Mouse (Mus musculus) layer of hippocampus, postnatal 36 days (tissue): ENCODE measurements around the gene Sdk2. TPM values are rescaled to one million over a fixed set of nuclear protein-coding genes. Genes with fewer than 3 reads are reported as not detected.

Experiments used
- DNase-seq, 2 experiments: peaks; one replicate each; pipeline ENCODE4 v3.0.0; 2022
- total RNA-seq, 2 experiments: library from RNA; stranded (reverse); gene quantifications; 2 replicates each; pipeline ENCODE4 v1.2.3; 2021

Gene Sdk2
- 10 to 100 TPM; 19.8 to 25.9 TPM for total RNA-seq

DNA sequence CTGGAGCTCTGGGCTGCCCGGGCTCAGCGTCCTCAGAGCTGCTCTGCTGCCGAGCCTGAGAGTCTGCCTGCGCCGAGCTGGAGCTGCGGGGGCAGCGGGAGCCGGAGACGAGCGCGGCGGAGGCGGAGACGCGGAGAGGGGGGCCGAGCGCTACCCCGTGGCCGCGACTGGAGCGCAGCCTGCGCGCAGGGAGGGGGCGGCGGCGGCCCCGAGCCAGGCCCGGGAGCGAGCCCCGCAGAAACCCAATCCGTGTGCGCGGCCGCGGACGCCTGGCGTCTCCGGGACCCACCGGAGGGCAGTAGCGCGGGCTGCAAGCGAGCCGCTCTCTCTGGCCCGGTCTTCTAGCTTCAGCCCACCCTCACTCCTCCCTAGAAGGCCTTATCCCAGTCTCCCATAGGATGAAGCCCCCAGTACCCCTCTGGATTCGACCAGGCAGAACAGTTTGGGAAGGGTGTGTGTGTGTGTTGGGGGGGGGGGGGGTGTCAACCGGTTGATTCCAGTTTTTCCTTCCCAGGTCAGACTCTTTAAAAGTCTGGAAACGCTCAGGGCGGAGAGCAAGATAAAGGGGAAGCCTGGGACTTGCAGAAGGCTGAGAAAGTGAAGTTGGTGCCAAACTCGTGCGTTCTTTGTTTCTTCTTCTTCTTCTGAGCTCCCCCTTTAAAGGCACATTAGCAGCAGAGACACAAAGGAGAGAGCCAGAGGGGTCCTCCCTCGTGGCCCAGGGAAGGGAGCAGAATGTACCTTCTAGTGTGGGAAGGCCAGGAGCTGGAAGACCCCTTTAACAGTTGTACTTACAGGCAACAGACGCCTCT lies at the start of gene Sdk2:
Gene Sdk2 (minus strand): TSS at position 96 of the 812 bp plus-strand sequence.
- peak; percentile 79 to 82 for DNase-seq

DNA sequence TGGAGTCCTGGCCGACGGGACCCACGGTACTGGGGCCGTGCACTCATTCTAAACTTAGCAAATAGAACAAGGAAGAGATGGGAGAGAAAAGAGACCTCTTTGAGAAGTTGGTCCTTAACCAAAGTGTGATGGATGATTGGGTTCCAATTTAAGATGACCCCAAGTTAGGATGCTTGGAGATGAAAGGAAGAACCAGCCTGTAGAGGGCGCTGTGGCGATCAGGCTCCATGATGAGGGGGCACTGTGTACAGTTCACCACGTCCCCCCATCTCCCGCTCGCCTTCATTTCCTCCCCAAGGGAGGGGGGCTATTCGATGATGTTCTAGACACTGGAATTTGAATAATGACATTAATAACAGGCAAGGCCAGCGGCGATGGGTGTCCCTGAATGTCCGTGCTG lies 48.2 kb upstream of the Sdk2 start:
- DNase-seq, result no peak

- DNase-seq, result no peak
These were observed 47.8 kb upstream of the Sdk2 start for GRCm38 (mm10) chr11:114114674-114115073.

DNA sequence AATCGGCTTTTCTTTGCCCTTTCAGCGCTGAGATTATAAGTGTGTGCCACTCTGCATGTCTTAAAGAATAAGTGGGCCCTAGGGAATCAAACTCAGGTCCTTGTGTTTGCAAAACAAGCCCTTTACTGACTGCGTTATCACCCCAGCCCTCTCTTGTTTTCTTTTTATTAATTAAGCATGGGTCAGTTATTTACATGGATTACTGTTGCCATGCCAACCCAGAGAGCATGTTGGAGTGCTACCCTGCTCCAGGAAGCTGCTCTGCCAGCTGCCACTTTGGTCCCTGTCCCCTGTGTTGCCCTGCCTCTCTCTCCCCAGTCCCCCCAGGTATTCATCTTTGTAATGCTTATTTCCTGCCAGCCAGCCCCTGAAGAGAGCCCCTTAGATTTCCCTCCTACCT lies 44.0 kb upstream of the Sdk2 start:
- DNase-seq, result no peak

- DNase-seq, result no peak
These were observed 26.8 kb upstream of the Sdk2 start for GRCm38 (mm10) chr11:114093636-114094035.

GRCm38 (mm10) chr11:114093175-114093574 lies 26.3 kb upstream of the Sdk2 start:
- no peak for DNase-seq

DNA sequence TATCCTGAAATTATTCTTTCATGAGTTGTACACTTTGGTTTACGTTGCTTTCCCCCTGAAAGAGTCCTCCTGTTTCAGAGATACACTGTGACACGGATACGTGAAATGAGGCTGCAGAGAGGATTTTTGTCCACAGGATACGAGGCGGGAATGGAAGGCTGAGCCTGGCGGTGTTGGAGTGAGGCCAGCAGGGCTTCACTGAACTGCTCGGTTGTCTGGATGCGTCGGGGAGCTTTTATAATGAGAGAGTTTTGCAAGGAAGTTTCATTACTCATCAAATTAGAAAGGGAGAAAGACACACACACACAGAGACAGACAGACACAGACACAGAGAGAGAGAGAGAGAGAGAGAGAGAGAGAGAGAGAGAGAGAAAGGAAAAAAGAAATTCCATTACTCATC lies 13.8 kb upstream of the Sdk2 start:
- no peak for DNase-seq

GRCm38 (mm10) chr11:114072644-114073043 lies 5.8 kb upstream of the Sdk2 start:
- no peak for DNase-seq

DNA sequence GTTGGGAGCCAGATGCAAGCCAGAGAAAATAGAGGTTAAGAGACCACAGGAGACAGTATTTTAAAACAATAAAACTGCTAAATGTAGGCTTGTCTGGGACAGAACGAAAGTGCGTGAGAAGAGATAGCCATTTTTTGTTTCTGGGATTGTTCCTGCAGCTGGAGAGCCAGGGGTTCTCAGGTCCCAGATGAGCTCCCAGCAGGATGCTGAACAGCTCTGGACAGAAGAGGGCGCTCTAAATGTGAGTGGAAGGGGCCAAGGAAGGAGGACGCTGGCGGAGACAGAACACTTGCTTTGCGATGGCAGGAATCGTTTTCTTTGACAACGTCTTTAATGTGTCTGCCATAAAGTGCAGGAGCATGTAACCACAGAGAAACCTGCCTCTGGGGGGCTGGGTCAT lies 5.2 kb upstream of the Sdk2 start:
- DNase-seq, result no peak

DNA sequence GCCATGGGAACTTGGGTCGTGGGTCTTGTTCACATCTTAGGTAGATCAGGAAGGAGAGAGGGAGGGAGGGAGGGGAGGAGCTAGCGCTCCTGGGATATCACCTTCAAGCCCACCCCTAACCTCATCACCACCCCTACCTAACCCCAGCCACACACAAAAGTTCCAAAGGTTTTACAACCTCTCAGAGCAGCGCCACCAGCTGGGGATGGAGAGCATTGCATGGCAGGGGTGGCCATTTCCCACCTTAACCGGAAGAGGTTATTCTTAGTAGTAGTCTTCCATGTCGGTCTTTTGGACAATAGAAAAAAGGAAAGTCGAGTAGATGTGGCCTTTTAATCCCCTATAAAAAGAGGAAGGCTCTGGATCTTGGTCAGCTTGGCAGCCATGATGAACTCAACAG lies 4.0 kb upstream of the Sdk2 start:
- no peak for DNase-seq

GRCm38 (mm10) chr11:114070131-114070530 lies 3.3 kb upstream of the Sdk2 start:
- no peak for DNase-seq

- DNase-seq, result peak; percentile 39 to 48
These were observed 1.5 kb upstream of the Sdk2 start for GRCm38 (mm10) chr11:114068390-114068789.

GRCm38 (mm10) chr11:114066098-114066950 lies 522 bp downstream of the Sdk2 start:
- DNase-seq, result peak in 1 of 2 experiments; percentile 48

GRCm38 (mm10) chr11:114065596-114065995 lies 1.2 kb downstream of the Sdk2 start:
- no peak for DNase-seq

- DNase-seq, result no peak
These were observed 1.9 kb downstream of the Sdk2 start for GRCm38 (mm10) chr11:114064871-114065388.

DNA sequence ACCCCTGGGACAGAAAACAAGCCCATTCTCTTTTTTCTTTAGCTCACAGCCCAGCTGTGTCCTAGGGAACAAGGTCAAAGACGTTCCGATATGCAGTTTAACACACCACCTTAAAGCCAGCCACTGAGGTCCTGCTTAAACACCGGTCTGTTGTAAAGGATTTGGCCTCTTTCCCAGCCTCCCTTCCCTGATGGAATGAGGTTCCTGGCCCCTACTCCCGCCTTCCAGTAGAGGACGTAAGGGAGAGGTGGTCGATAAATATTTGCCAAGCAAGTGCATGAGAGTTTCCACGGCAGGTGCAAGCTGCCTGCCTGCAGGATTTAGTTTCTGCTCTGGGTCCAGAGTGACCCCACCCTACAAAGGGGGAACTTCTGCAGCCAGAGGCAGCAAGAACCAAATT lies 4.9 kb downstream of the Sdk2 start:
- no peak for DNase-seq

GRCm38 (mm10) chr11:114061265-114061664 lies 5.6 kb downstream of the Sdk2 start:
- no peak for DNase-seq

GRCm38 (mm10) chr11:114056351-114056750 lies 10.5 kb downstream of the Sdk2 start:
- no peak for DNase-seq

GRCm38 (mm10) chr11:114054581-114055315 lies 12.1 kb downstream of the Sdk2 start:
- DNase-seq, result no peak

DNA sequence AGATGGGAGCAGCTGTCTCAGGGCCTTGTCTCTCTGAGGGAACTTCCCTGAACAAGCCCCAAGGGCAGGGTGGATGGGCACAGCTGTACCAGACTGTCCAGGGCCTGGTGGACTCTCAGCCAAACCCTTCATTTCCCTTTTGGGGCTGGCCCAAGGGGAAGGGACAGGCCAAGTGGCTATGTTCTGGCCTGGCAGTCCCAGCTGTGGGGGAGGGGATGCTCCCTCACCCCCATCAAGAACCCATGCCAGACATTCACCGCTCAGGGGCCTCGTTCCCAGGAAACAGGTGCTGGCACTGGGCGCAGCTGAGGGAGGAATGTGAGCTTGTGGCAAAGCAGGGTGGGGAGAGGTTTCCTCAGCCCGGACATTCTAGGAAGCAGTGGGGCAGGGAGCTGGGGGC lies 15.5 kb downstream of the Sdk2 start:
- DNase-seq, result peak in 1 of 2 experiments; percentile 30

GRCm38 (mm10) chr11:114050511-114050910 lies 16.3 kb downstream of the Sdk2 start:
- DNase-seq, result no peak

DNA sequence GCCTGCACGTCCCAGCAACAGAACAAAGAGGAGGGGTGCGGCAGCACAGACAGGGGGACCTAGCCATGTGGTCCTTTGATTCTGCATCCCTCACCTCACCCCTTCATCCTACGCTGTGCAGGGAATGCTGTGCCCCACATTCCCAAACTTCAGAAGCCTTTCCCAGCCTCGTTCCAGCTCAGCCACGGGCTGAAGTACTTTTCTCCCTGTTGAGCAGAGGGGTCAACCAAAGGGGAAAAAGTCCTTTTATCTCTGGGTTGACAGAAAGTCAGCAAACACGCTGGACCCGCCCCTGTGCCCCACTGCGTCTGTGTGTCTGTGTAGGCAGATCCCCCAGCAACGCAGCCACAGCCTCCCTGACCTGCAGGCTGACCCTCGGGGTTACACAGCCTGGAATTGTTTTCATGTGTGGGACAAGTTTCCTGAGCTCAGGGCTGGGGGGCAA lies 18.9 kb downstream of the Sdk2 start:
- no peak for DNase-seq

- no peak for DNase-seq
These were observed 19.9 kb downstream of the Sdk2 start for GRCm38 (mm10) chr11:114046927-114047326.
